10 mouse cellular contexts compared by ENCODE assay signal in the genomic region with DNA sequence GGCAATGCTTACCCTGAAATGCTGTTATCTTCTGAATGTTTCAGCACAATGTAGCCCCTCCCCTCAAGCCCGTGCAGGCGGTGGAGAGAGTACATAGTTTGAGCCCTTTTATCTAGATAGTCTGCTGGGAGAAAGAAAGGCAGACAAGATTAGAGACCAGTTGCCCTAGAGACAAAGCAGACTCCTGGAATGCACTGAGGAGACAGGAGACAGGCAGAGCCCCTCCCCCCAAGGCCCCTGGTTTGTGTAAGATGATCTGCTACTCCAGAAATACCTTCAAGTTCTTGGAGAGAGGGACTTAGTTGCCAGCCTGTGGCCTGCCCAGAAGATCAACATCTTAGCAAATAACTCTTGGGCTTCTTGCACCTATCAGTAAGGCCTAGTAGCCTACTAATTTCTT.
DNase-seq lines count a peak whose midpoint lies in the region; ATAC-seq and TF ChIP-seq lines count a peak whose summit lies in the region.
"Had no signal": no experiment of that assay in that cellular context is flagged by ENCODE, and none has a peak within 500 bp of the region (broad histone marks: within the 10 kb centered on the region; RNA-seq: fewer than 3 reads in every experiment).

No protein-coding gene starts in this region.

- TF ChIP-seq POLR2A in brain, embryonic 14.5 days (IDR thresholded peaks at IDR 0.05; ENCODE audit: borderline replicate concordance, extremely low read depth, insufficient read depth, insufficient read length, poor library complexity, severe bottlenecking): no peak

- H3K9me3 ChIP-seq in intestine, embryonic 15.5 days: no peaks in the 10 kb centered on the region
- no peaks in the 10 kb centered on the region for H3K9me3 ChIP-seq in intestine, postnatal 0 days (ENCODE audit: control insufficient read depth)
- H3K9me3 ChIP-seq in ES-E14 (ENCODE audit: control insufficient read depth, insufficient read depth, low read depth, low read length): no peaks in the 10 kb centered on the region
- no peaks in the 10 kb centered on the region for H3K9me3 ChIP-seq in liver, embryonic 11.5 days (ENCODE audit: control insufficient read depth, low read length)

- no peaks in the 10 kb centered on the region for H3K27me3 ChIP-seq in intestine, embryonic 15.5 days (replicated peaks)
- H3K27me3 ChIP-seq in intestine, postnatal 0 days (replicated peaks; ENCODE audit: control insufficient read depth, insufficient read depth, low read length): no peaks in the 10 kb centered on the region
- no peaks in the 10 kb centered on the region for H3K27me3 ChIP-seq in liver, embryonic 11.5 days (replicated peaks; ENCODE audit: control insufficient read depth, insufficient read depth, low read length)

- in situ Hi-C loops in ES-E14 (cut with MboI; ENCODE audit: low sequenced_read_pairs in 2 of 2, unreplicated experiment in 2 of 2): no loop called here

- no peak overlapping the region for H3K4me2 ChIP-seq in intestine, embryonic 15.5 days (replicated peaks)
- no peak overlapping the region for H3K4me2 ChIP-seq in intestine, postnatal 0 days (replicated peaks; ENCODE audit: low read depth)
- no peak overlapping the region for H3K4me2 ChIP-seq in liver, embryonic 11.5 days

- 9% methylated on average over 2 of the region's 2 CpGs for WGBS in intestine, embryonic 15.5 days
- WGBS in intestine, postnatal 0 days: 15% methylated on average over 2 of the region's 2 CpGs
- WGBS in liver, embryonic 11.5 days: 0% methylated on average over 2 of the region's 2 CpGs

- H3K27ac ChIP-seq in intestine, embryonic 15.5 days: no peak overlapping the region
- no peak overlapping the region for H3K27ac ChIP-seq in intestine, postnatal 0 days (ENCODE audit: low read depth, low read length)
- H3K27ac ChIP-seq in ES-E14 (ENCODE audit: insufficient read depth, low read depth, low read length, poor library complexity, severe bottlenecking): no peak overlapping the region
- H3K27ac ChIP-seq in liver, embryonic 11.5 days (ENCODE audit: low read depth, low read length): no peak overlapping the region

- no peak for TF ChIP-seq CTCF in intestine, postnatal 0 days (IDR thresholded peaks at IDR 0.05; ENCODE audit: low read depth)
- no peak for TF ChIP-seq CTCF in brain, embryonic 14.5 days (IDR thresholded peaks at IDR 0.05; ENCODE audit: borderline replicate concordance, extremely low read depth, insufficient read depth, insufficient read length)

- no peak overlapping the region for H3K4me3 ChIP-seq in intestine, embryonic 15.5 days (replicated peaks)
- no peak overlapping the region for H3K4me3 ChIP-seq in intestine, postnatal 0 days (ENCODE audit: low read depth, low read length)
- no peak overlapping the region for H3K4me3 ChIP-seq in ES-E14 (ENCODE audit: insufficient read depth in 1 of 2, low read depth in 1 of 2, low read length in 2 of 2, poor library complexity in 1 of 2, severe bottlenecking in 1 of 2)
- no peak overlapping the region for H3K4me3 ChIP-seq in liver, embryonic 11.5 days (ENCODE audit: low read depth, low read length)
- H3K4me3 ChIP-seq: erythroblast, embryonic 14.5 days had no signal

- H3K9ac ChIP-seq in intestine, embryonic 15.5 days: no peak overlapping the region
- H3K9ac ChIP-seq in intestine, postnatal 0 days (ENCODE audit: low read depth, low read length): no peak overlapping the region
- H3K9ac ChIP-seq in ES-E14 (ENCODE audit: insufficient read depth, low read depth, low read length, poor library complexity, severe bottlenecking): no peak overlapping the region
- no peak overlapping the region for H3K9ac ChIP-seq in liver, embryonic 11.5 days (ENCODE audit: low read depth, low read length)

- DNase-seq in ES-E14 (ENCODE audit: low read depth, low spot score): peak; percentile 29
- peak; percentile 38 for DNase-seq in brain, embryonic 14.5 days (ENCODE audit: low read depth)
- DNase-seq in liver, embryonic 11.5 days (ENCODE audit: low spot score): peak; percentile 50
- DNase-seq in adrenal gland, postnatal 14 days: no peak
- DNase-seq in cerebellum, adult 8-10 months: no peak
- DNase-seq: heart, adult 11 months; kidney, adult 9 months had no signal

- H3K4me1 ChIP-seq in intestine, embryonic 15.5 days (replicated peaks): 0 out of 2 replicates have a peak, but pooled peaks cover 6% of the 10 kb centered on the region
- H3K4me1 ChIP-seq in intestine, postnatal 0 days (replicated peaks; ENCODE audit: control insufficient read depth, insufficient read depth, low read length): no peaks in the 10 kb centered on the region
- H3K4me1 ChIP-seq in ES-E14 (ENCODE audit: control insufficient read depth in 2 of 2, insufficient read depth in 2 of 2, low read length in 2 of 2, poor library complexity in 1 of 2): peaks cover 0 to 8% of the 10 kb centered on the region in 2 experiments; a peak in 2 of 4 replicates
- peaks cover 12% of the 10 kb centered on the region for H3K4me1 ChIP-seq in liver, embryonic 11.5 days (replicated peaks; ENCODE audit: control insufficient read depth, insufficient read depth, low read length)

- ATAC-seq in intestine, embryonic 15.5 days: 0 out of 2 replicates have a peak, but pooled peaks have one; percentile 62
- no peak for ATAC-seq in intestine, postnatal 0 days
- ATAC-seq in liver, embryonic 11.5 days (replicated peaks; ENCODE audit: low FRiP score): peak; percentile 79

- H3K36me3 ChIP-seq in intestine, embryonic 15.5 days: no peaks in the 10 kb centered on the region
- no peaks in the 10 kb centered on the region for H3K36me3 ChIP-seq in intestine, postnatal 0 days (ENCODE audit: control insufficient read depth, insufficient read depth)
- no peaks in the 10 kb centered on the region for H3K36me3 ChIP-seq in ES-E14 (ENCODE audit: control insufficient read depth, insufficient read depth, low read length, poor library complexity, severe bottlenecking)
- H3K36me3 ChIP-seq in liver, embryonic 11.5 days (ENCODE audit: control insufficient read depth, insufficient read depth, low read length): no peaks in the 10 kb centered on the region

TF ChIP-seq in ES-E14, 5 proteins besides CTCF, POLR2A, EP300 and RAD21:
- TF ChIP-seq HCFC1 (IDR thresholded peaks at IDR 0.05; ENCODE audit: borderline replicate concordance, insufficient read depth, low read length) (no peak), ZNF384 (IDR thresholded peaks at IDR 0.05; ENCODE audit: low read depth, low read length) (no peak), ZC3H11A (IDR thresholded peaks at IDR 0.05; ENCODE audit: borderline replicate concordance, low read depth, low read length) (no peak), MAFK (IDR thresholded peaks at IDR 0.05; ENCODE audit: insufficient read depth, low read depth, low read length) (no peak), CHD2 (IDR thresholded peaks at IDR 0.05; ENCODE audit: low read depth, low read length) (no peak)
TF ChIP-seq in ES-E14: peak in this region for 0.

Comparison
In these comparisons a context has a peak if more than half of its experiments do, and no peak if none do; other contexts are left out.
1. DNase-seq: peak in ES-E14 (single experiment), brain, embryonic 14.5 days (single experiment) and liver, embryonic 11.5 days (single experiment); none in adrenal gland, postnatal 14 days (single experiment) and cerebellum, adult 8-10 months (single experiment).